Mouse (Mus musculus): ENCODE data around the gene Dcbld1. TPM values are rescaled to one million over a fixed set of nuclear protein-coding genes. Genes with fewer than 3 reads are reported as not detected.
A peak's percentile ranks its signal among the peaks of the same experiment; 100 is the strongest.
"Not testable (repeated sequence)": the region's sequence is repeated elsewhere in the genome, so short reads cannot be mapped to it uniquely, and the experiment has no call there.

Gene Dcbld1
- polyA plus RNA-seq, 1 experiment from 2014 or later = 5.1 TPM

GRCm38 (mm10) chr10:52271385-52271784, 38.0 kb downstream of the Dcbld1 start:
- Histone ChIP-seq H3K4me3 (ENCODE audit: low read depth, low read length) (no peak overlapping the region), H3K9me3 (ENCODE audit: low read length) (no peaks in the 10 kb centered on the region), H3K27ac (ENCODE audit: low read depth) (no peak overlapping the region), H3K4me1 (ENCODE audit: insufficient read depth) (no peaks in the 10 kb centered on the region), H3K27me3 (ENCODE audit: insufficient read depth, low read length) (no peaks in the 10 kb centered on the region), H3K36me3 (replicated peaks; ENCODE audit: insufficient read depth, low read length) (no peaks in the 10 kb centered on the region), H3K4me2 (ENCODE audit: low read depth, low read length) (no peak overlapping the region), H3K9ac (replicated peaks) (no peak overlapping the region)
- WGBS (ENCODE audit: insufficient replicate concordance) = 51% methylated on average over 5 of the region's 5 CpGs
- no peak for TF ChIP-seq EP300 (IDR thresholded peaks at IDR 0.05; ENCODE audit: low read depth)
- TF ChIP-seq CTCF (IDR thresholded peaks at IDR 0.05; ENCODE audit: low read depth) = no peak
- ATAC-seq = no peak
- DNase-seq = no peak

- H3K27me3 ChIP-seq (ENCODE audit: insufficient read depth, low read length) = no peaks in the 10 kb centered on the region
- no peak overlapping the region for H3K4me2 ChIP-seq (ENCODE audit: low read depth, low read length)
- no peak overlapping the region for H3K27ac ChIP-seq (ENCODE audit: low read depth)
- H3K9me3 ChIP-seq (ENCODE audit: low read length) = no peaks in the 10 kb centered on the region
- WGBS (ENCODE audit: insufficient replicate concordance) = 45% methylated on average over 2 of the region's 2 CpGs
- H3K4me3 ChIP-seq (ENCODE audit: low read depth, low read length) = no peak overlapping the region
- no peaks in the 10 kb centered on the region for H3K4me1 ChIP-seq (ENCODE audit: insufficient read depth)
- peak; percentile 78 for ATAC-seq
- TF ChIP-seq CTCF (IDR thresholded peaks at IDR 0.05; ENCODE audit: low read depth) = no peak
- TF ChIP-seq EP300 (IDR thresholded peaks at IDR 0.05; ENCODE audit: low read depth) = peak; percentile 27; the same call in 1 of the 2 replicates
- no peak for DNase-seq
- no peak overlapping the region for H3K9ac ChIP-seq (replicated peaks)
- no peaks in the 10 kb centered on the region for H3K36me3 ChIP-seq (replicated peaks; ENCODE audit: insufficient read depth, low read length)
Measured at GRCm38 (mm10) chr10:52273012-52273411, 39.6 kb downstream of the Dcbld1 start.

GRCm38 (mm10) chr10:52274001-52274909, 40.8 kb downstream of the Dcbld1 start:
- no peaks in the 10 kb centered on the region for H3K4me1 ChIP-seq (ENCODE audit: insufficient read depth)
- 62% methylated on average over 8 of the region's 8 CpGs for WGBS (ENCODE audit: insufficient replicate concordance)
- DNase-seq (no peak), ATAC-seq (no peak)
- H3K9me3 ChIP-seq (ENCODE audit: low read length) = no peaks in the 10 kb centered on the region
- no peak overlapping the region for H3K9ac ChIP-seq (replicated peaks)
- no peak overlapping the region for H3K4me2 ChIP-seq (ENCODE audit: low read depth, low read length)
- TF ChIP-seq EP300 (IDR thresholded peaks at IDR 0.05; ENCODE audit: low read depth) (no peak), CTCF (IDR thresholded peaks at IDR 0.05; ENCODE audit: low read depth) (0 out of 2 replicates have a peak, but pooled peaks have one; percentile 5)
- no peaks in the 10 kb centered on the region for H3K36me3 ChIP-seq (replicated peaks; ENCODE audit: insufficient read depth, low read length)
- no peak overlapping the region for H3K4me3 ChIP-seq (ENCODE audit: low read depth, low read length)
- H3K27me3 ChIP-seq (ENCODE audit: insufficient read depth, low read length) = no peaks in the 10 kb centered on the region
- no peak overlapping the region for H3K27ac ChIP-seq (ENCODE audit: low read depth)

- no peaks in the 10 kb centered on the region for H3K4me1 ChIP-seq (ENCODE audit: insufficient read depth)
- DNase-seq = no peak
- H3K27me3 ChIP-seq (ENCODE audit: insufficient read depth, low read length) = no peaks in the 10 kb centered on the region
- H3K27ac ChIP-seq (ENCODE audit: low read depth) = no peak overlapping the region
- peak; percentile 47 for ATAC-seq
- H3K4me2 ChIP-seq (ENCODE audit: low read depth, low read length) = no peak overlapping the region
- no peak overlapping the region for H3K9ac ChIP-seq (replicated peaks)
- no peaks in the 10 kb centered on the region for H3K9me3 ChIP-seq (ENCODE audit: low read length)
- H3K36me3 ChIP-seq (replicated peaks; ENCODE audit: insufficient read depth, low read length) = no peaks in the 10 kb centered on the region
- TF ChIP-seq CTCF (IDR thresholded peaks at IDR 0.05; ENCODE audit: low read depth) (no peak), EP300 (IDR thresholded peaks at IDR 0.05; ENCODE audit: low read depth) (peak; percentile 32; the same call in 1 of the 2 replicates)
- WGBS (ENCODE audit: insufficient replicate concordance) = 56% methylated on average over 15 of the region's 15 CpGs
- no peak overlapping the region for H3K4me3 ChIP-seq (ENCODE audit: low read depth, low read length)
Measured at GRCm38 (mm10) chr10:52274910-52275604, 41.6 kb downstream of the Dcbld1 start.

- H3K36me3 ChIP-seq (replicated peaks; ENCODE audit: insufficient read depth, low read length) = no peaks in the 10 kb centered on the region
- no peak overlapping the region for H3K9ac ChIP-seq (replicated peaks)
- 76% methylated on average over 3 of the region's 3 CpGs for WGBS (ENCODE audit: insufficient replicate concordance)
- no peak overlapping the region for H3K4me2 ChIP-seq (ENCODE audit: low read depth, low read length)
- DNase-seq (no peak), ATAC-seq (no peak)
- H3K27ac ChIP-seq (ENCODE audit: low read depth) = no peak overlapping the region
- no peaks in the 10 kb centered on the region for H3K9me3 ChIP-seq (ENCODE audit: low read length)
- H3K4me3 ChIP-seq (ENCODE audit: low read depth, low read length) = no peak overlapping the region
- no peaks in the 10 kb centered on the region for H3K27me3 ChIP-seq (ENCODE audit: insufficient read depth, low read length)
- TF ChIP-seq EP300 (IDR thresholded peaks at IDR 0.05; ENCODE audit: low read depth) (no peak), CTCF (IDR thresholded peaks at IDR 0.05; ENCODE audit: low read depth) (no peak)
- H3K4me1 ChIP-seq (ENCODE audit: insufficient read depth) = no peaks in the 10 kb centered on the region
Measured at GRCm38 (mm10) chr10:52276579-52276978, 43.2 kb downstream of the Dcbld1 start.

GRCm38 (mm10) chr10:52277564-52277963, 44.1 kb downstream of the Dcbld1 start:
- not testable (repeated sequence) for ATAC-seq; H3K9me3 ChIP-seq (ENCODE audit: low read length); H3K4me1 ChIP-seq (ENCODE audit: insufficient read depth); H3K27ac ChIP-seq (ENCODE audit: low read depth); H3K4me2 ChIP-seq (ENCODE audit: low read depth, low read length); H3K4me3 ChIP-seq (ENCODE audit: low read depth, low read length); DNase-seq; H3K36me3 ChIP-seq (replicated peaks; ENCODE audit: insufficient read depth, low read length); H3K9ac ChIP-seq (replicated peaks); H3K27me3 ChIP-seq (ENCODE audit: insufficient read depth, low read length)
- 74% methylated on average over 8 of the region's 8 CpGs for WGBS (ENCODE audit: insufficient replicate concordance)
